Mouse (Mus musculus) heart, embryonic 11.5 days (tissue): ENCODE measurements around the gene Dock10. TPM values are rescaled to one million over a fixed set of nuclear protein-coding genes. Genes with fewer than 3 reads are reported as not detected.

Experiments
- ATAC-seq: fragments of 200-750 bp; cut with Nextera tagmentation; replicated peaks from 2 replicates; pipeline ENCODE4 v1.8.0; 2017; ENCODE audit warnings: moderate library complexity; ENCODE audit not compliant: insufficient number of reproducible peaks, low FRiP score, low TSS enrichment
- H3K27ac ChIP-seq: fragments of 300-500 bp; sonication (generic); 2 replicates; pipeline ENCODE4 v1.5.1; 2014; ENCODE audit warnings: mild to moderate bottlenecking, low read depth, low read length
- H3K27me3 ChIP-seq: fragments of 300-500 bp; sonication (generic); 2 replicates; pipeline ENCODE4 v1.6.1; 2014; ENCODE audit warnings: mild to moderate bottlenecking, low read length, mixed read lengths; ENCODE audit not compliant: control insufficient read depth, insufficient read depth
- H3K36me3 ChIP-seq: fragments of 300-500 bp; sonication (generic); 2 replicates; pipeline ENCODE4 v1.6.1; 2014; ENCODE audit warnings: mild to moderate bottlenecking, low read length, moderate library complexity, mixed read lengths; ENCODE audit not compliant: control insufficient read depth, insufficient read depth
- H3K4me1 ChIP-seq: fragments of 300-500 bp; sonication (generic); 2 replicates; pipeline ENCODE4 v1.6.1; 2014; ENCODE audit warnings: low read length; ENCODE audit not compliant: control insufficient read depth, insufficient read depth
- H3K4me2 ChIP-seq: fragments of 300-500 bp; sonication (generic); 2 replicates; pipeline ENCODE4 v1.6.1; 2014; ENCODE audit warnings: mild to moderate bottlenecking, moderate library complexity
- H3K4me3 ChIP-seq: fragments of 300-500 bp; sonication (generic); 2 replicates; pipeline ENCODE4 v1.5.1; 2014; ENCODE audit warnings: low read depth, low read length
- H3K9ac ChIP-seq: fragments of 300-500 bp; sonication (generic); 2 replicates; pipeline ENCODE4 v1.6.1; 2014; ENCODE audit warnings: mild to moderate bottlenecking, low read depth, low read length, moderate library complexity
- H3K9me3 ChIP-seq: fragments of 300-500 bp; sonication (generic); replicated peaks from 2 replicates; pipeline ENCODE4 v1.6.1; 2016; ENCODE audit warnings: low read length; ENCODE audit not compliant: control insufficient read depth
- WGBS: fragments of 180-500 bp; shearing (Covaris S2); extraction: QIAGEN DNeasy Blood & Tissue Kit; methylation state at CpG from one replicate; pipeline ENCODE4 v1.1.7; 2014; ENCODE audit not compliant: insufficient replicate concordance; 5-methylcytosine and 5-hydroxymethylcytosine counted together
- polyA plus RNA-seq: library from polyadenylated mRNA; unstranded; fragments of >200 nt; fragmentation: Nextera tagmentation; extraction: Ambion mirVana; gene quantifications from 2 replicates; pipeline ENCODE4 v1.2.1, GENCODE M21; 2014

Dock10 gene
- polyA plus RNA-seq, 1 experiment from 2014 or later: 3.6 TPM

DNA sequence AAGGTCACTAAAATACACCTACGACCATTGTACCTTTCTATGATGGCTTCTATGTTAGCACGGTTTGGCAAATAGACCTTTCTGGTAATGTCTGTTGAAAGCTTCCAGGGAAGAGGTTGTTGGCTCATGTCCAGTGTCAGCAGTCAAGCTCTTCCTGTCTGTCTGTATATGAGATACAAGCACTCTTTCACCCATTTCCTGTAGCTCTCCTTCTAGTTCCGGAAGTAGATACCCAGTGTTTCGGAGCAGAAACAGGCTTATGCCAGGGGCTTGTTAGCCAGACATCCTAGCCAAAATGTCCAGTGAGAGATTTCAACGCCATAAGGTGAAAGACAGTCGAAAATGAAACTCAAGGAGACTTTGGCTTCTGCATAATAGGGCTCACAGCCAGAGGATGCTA lies 38.9 kb downstream of the Dock10 start:
- 58% methylated on average over 6 of the region's 6 CpGs for WGBS
- H3K27me3 ChIP-seq: no peaks in the 10 kb centered on the region
- no peak overlapping the region for H3K9ac ChIP-seq
- H3K27ac ChIP-seq: no peak overlapping the region
- no peak overlapping the region for H3K4me2 ChIP-seq
- H3K36me3 ChIP-seq: no peaks in the 10 kb centered on the region
- H3K9me3 ChIP-seq: no peaks in the 10 kb centered on the region
- no peaks in the 10 kb centered on the region for H3K4me1 ChIP-seq
- no peak for ATAC-seq
- no peak overlapping the region for H3K4me3 ChIP-seq

DNA sequence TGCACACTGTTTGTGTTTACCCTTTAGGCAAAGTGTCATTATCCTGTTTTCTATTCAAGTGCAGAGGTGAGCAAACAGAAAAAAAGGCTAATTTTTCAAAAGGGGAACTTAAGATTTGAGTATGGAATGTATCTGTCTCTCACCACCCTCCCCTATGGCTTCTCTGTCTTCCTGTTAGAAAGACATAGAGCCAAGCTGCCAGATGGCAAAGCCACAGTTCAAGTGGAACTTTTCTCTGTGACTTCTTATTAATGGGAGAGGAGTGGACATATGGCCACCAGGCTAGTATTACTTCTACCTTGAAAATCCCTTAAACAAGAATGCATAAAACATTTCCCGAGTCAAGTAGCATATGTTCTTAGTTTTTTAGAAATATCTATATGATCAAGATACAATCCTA lies 39.7 kb downstream of the Dock10 start:
- ATAC-seq: no peak
- Histone ChIP-seq H3K36me3 (no peaks in the 10 kb centered on the region), H3K4me1 (no peaks in the 10 kb centered on the region), H3K4me3 (no peak overlapping the region), H3K27ac (no peak overlapping the region), H3K9me3 (no peaks in the 10 kb centered on the region), H3K9ac (no peak overlapping the region), H3K4me2 (no peak overlapping the region), H3K27me3 (no peaks in the 10 kb centered on the region)
- 85% methylated on average over 1 of the region's 1 CpGs for WGBS

- ATAC-seq: no peak
- Histone ChIP-seq H3K4me1 (no peaks in the 10 kb centered on the region), H3K27me3 (no peaks in the 10 kb centered on the region), H3K36me3 (no peaks in the 10 kb centered on the region), H3K9me3 (no peaks in the 10 kb centered on the region), H3K9ac (no peak overlapping the region), H3K27ac (no peak overlapping the region), H3K4me3 (no peak overlapping the region), H3K4me2 (no peak overlapping the region)
- WGBS: 73% methylated on average over 3 of the region's 3 CpGs
These were observed 42.4 kb downstream of the Dock10 start for GRCm38 (mm10) chr1:80715917-80716316.

- Histone ChIP-seq H3K9ac (no peak overlapping the region), H3K9me3 (no peaks in the 10 kb centered on the region), H3K36me3 (no peaks in the 10 kb centered on the region), H3K4me3 (no peak overlapping the region), H3K4me2 (no peak overlapping the region), H3K4me1 (0 out of 2 replicates have a peak, but pooled peaks cover 6% of the 10 kb centered on the region), H3K27ac (no peak overlapping the region), H3K27me3 (no peaks in the 10 kb centered on the region)
- WGBS: 61% methylated on average over 1 of the region's 1 CpGs
- ATAC-seq: no peak
These were observed 44.4 kb downstream of the Dock10 start for GRCm38 (mm10) chr1:80713920-80714319.

GRCm38 (mm10) chr1:80710607-80711261 lies 47.6 kb downstream of the Dock10 start:
- WGBS: 72% methylated on average over 8 of the region's 8 CpGs
- Histone ChIP-seq H3K9me3 (no peaks in the 10 kb centered on the region), H3K27ac (no peak overlapping the region), H3K4me1 (peaks cover 9% of the 10 kb centered on the region; the same call in 1 of the 2 replicates), H3K4me2 (no peak overlapping the region), H3K4me3 (no peak overlapping the region), H3K36me3 (no peaks in the 10 kb centered on the region), H3K9ac (no peak overlapping the region), H3K27me3 (no peaks in the 10 kb centered on the region)
- ATAC-seq: no peak

DNA sequence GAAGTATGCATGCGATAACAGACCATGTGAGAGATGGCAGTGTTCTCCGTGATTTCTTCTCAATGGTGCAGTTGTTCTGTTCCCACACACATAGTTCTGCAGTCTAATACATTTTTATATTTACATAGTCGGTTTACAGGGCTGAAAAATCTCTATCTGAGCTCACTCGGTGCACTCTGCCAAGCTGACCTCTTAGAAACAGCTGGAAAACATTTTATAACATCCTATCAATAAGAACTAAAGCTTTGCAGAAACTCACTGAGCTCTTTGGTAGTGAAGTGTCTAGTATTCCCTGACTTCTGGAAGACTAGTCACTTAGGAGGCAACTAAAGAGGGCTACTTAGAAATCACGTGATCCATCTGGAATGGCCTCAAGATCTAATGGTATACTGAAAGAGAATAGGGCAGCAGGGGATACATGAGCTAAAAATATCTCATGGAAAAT lies 48.2 kb downstream of the Dock10 start:
- H3K4me2 ChIP-seq: no peak overlapping the region
- H3K4me3 ChIP-seq: no peak overlapping the region
- H3K9ac ChIP-seq: no peak overlapping the region
- H3K9me3 ChIP-seq: no peaks in the 10 kb centered on the region
- peaks cover 9% of the 10 kb centered on the region; the same call in 1 of the 2 replicates for H3K4me1 ChIP-seq
- H3K27ac ChIP-seq: no peak overlapping the region
- no peak for ATAC-seq
- no peaks in the 10 kb centered on the region for H3K36me3 ChIP-seq
- WGBS: 65% methylated on average over 5 of the region's 5 CpGs
- H3K27me3 ChIP-seq: no peaks in the 10 kb centered on the region

DNA sequence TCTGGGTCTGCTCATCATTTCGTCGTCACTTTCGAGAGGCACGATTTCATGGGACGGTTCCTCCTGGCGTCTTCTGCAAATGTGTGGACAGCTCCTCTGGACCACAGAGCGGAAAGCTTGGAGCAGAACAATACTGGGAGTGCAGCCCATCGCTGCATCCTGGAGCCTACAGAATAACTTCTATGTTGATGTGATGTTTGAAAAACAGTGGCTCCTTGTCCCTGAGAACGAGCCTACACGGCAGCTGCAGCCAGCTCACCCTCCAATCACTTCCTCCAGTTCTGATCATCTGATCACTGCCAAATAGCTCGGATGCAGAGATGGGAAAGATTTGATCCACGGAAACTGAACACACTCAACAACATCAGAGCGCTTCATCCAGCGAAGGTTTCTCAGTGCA lies 49.0 kb downstream of the Dock10 start:
- Histone ChIP-seq H3K36me3 (no peaks in the 10 kb centered on the region), H3K27ac (no peak overlapping the region), H3K9ac (no peak overlapping the region), H3K4me2 (peak overlapping the region; percentile 39), H3K4me3 (no peak overlapping the region), H3K4me1 (peaks cover 9% of the 10 kb centered on the region; the same call in 1 of the 2 replicates), H3K27me3 (no peaks in the 10 kb centered on the region), H3K9me3 (no peaks in the 10 kb centered on the region)
- 48% methylated on average over 14 of the region's 14 CpGs for WGBS
- no peak for ATAC-seq

DNA sequence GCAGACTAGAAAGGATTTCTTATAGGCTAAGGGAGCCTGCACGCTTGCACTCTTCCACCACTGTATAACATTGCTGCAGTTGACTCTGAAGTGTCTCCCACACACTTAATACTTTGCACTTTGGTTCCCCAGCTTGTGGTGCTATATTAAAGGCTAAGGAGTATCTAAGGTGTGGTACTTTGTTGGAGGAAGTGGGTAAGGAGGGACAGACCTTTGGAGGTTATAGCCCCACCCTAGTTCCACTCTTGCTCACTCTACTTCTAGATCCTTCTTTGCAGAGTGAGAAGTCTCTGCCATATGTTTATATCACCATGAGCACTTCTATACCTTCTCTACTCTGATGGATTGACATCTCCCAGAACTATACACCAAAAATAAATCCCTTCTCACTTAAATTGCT lies 55.0 kb downstream of the Dock10 start:
- H3K27ac ChIP-seq: no peak overlapping the region
- H3K4me2 ChIP-seq: no peak overlapping the region
- H3K4me3 ChIP-seq: no peak overlapping the region
- no peaks in the 10 kb centered on the region for H3K9me3 ChIP-seq
- WGBS: 76% methylated on average over 1 of the region's 1 CpGs
- H3K9ac ChIP-seq: no peak overlapping the region
- H3K27me3 ChIP-seq: no peaks in the 10 kb centered on the region
- H3K4me1 ChIP-seq: peaks cover 2% of the 10 kb centered on the region; the same call in 1 of the 2 replicates
- no peak for ATAC-seq
- no peaks in the 10 kb centered on the region for H3K36me3 ChIP-seq

- no peak for ATAC-seq
These were observed 82.2 kb downstream of the Dock10 start for GRCm38 (mm10) chr1:80676004-80676673.

More at GRCm38 (mm10) chr1:80676004-80676673, 82.2 kb downstream of the Dock10 start:
- Histone ChIP-seq H3K27me3 (no peaks in the 10 kb centered on the region), H3K9ac (no peak overlapping the region), H3K4me2 (no peak overlapping the region), H3K4me3 (no peak overlapping the region), H3K4me1 (no peaks in the 10 kb centered on the region), H3K27ac (no peak overlapping the region), H3K9me3 (no peaks in the 10 kb centered on the region), H3K36me3 (no peaks in the 10 kb centered on the region)
- 60% methylated on average over 1 of the region's 1 CpGs for WGBS
